Mouse (Mus musculus): ENCODE measurements around the gene Wapl. TPM values are rescaled to one million over a fixed set of nuclear protein-coding genes. Genes with fewer than 3 reads are reported as not detected.

Wapl gene
- 26.9 and 27.2 TPM in 2 replicates for polyA plus RNA-seq (2016; fragmentation: Nextera tagmentation; extraction: Ambion mirVana)

- Histone ChIP-seq H3K27ac (replicated peaks) (peak within 1 kb of the TSS; percentile 97), H3K4me3 (peak within 1 kb of the TSS; percentile 96), H3K27me3 (replicated peaks; ENCODE audit: low read depth, poor library complexity, severe bottlenecking) (no peaks in the 10 kb centered on the region), H3K9me3 (no peaks in the 10 kb centered on the region), H3K4me1 (peaks cover 21% of the 10 kb centered on the region), H3K36me3 (replicated peaks) (peaks cover 17% of the 10 kb centered on the region)
- DNase-seq (ENCODE audit: low spot score): peak; percentile 97
- under 1% methylated on average over 90 of the region's 90 CpGs for WGBS
Observed at GRCm38 (mm10) chr14:34673395-34674228, at the start of gene Wapl. Wapl (plus strand) TSS chr14:34673928.

DNA sequence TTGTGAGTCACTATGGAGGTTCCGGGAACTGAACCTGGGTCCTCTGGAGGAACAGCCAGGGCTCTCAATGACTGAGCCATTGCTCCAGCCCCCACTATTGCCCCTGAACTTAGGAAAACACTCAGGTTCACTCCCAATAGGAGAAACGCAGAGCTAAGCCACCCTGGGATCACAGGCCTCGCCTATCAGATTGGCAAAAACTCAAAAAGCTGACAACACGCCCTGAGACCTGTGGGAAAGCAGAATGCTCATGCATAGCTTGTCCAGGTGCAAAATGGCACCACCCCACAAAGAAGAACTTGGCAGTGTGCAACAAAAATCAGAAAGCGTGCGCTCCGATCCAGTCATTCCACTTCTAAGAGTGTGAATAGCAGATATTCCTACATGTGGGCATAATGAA is 46.9 kb upstream of the Wapl start:
- Histone ChIP-seq H3K27ac (replicated peaks) (no peak overlapping the region), H3K4me1 (no peaks in the 10 kb centered on the region), H3K27me3 (replicated peaks; ENCODE audit: low read depth, poor library complexity, severe bottlenecking) (no peaks in the 10 kb centered on the region), H3K36me3 (replicated peaks) (no peaks in the 10 kb centered on the region), H3K4me3 (no peak overlapping the region), H3K9me3 (no peaks in the 10 kb centered on the region)
- DNase-seq (ENCODE audit: low spot score): no peak
- 87% methylated on average over 7 of the region's 7 CpGs for WGBS

DNA sequence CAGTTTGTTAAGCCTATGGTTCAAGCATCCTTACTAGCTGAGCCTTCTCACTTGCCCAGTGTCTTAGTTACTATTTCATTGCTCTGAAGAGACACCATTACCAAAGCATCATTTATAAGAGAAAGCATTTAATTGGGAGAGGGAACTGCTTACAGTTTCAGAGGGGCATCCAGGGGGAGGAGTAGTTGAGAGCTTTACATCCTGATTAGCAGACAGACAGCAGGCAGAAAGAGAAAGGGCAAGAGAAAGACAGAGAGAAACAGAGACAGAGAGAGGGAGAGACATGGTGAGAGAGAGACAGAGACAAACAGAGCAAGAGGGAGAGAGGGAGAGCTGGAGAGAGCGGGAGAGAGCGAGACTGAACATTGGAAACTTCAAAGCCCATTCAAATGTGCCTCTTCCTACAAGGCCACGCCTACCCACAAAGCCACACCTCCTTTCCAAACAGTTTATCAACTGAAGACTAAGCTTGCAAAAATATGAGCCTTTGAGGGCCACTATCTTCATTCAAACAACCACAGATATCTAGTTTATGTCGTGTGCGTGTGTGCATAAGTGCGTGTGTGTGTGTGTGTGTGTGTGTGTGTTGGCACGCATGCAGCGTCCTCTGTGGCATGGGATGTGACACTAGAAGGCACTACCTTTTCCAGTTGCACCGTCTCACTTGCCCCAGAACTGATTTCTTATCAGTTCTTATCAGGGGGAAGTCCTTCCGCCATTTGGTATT is 40.8 kb upstream of the Wapl start:
- no peak for DNase-seq (ENCODE audit: low spot score)
- no peak overlapping the region for H3K4me3 ChIP-seq
- H3K4me1 ChIP-seq: 0 out of 2 replicates have a peak, but pooled peaks cover 7% of the 10 kb centered on the region
- no peak overlapping the region for H3K27ac ChIP-seq (replicated peaks)
- H3K27me3 ChIP-seq (replicated peaks; ENCODE audit: low read depth, poor library complexity, severe bottlenecking): no peaks in the 10 kb centered on the region
- no peaks in the 10 kb centered on the region for H3K9me3 ChIP-seq
- 74% methylated on average over 10 of the region's 10 CpGs for WGBS
- H3K36me3 ChIP-seq (replicated peaks): no peaks in the 10 kb centered on the region

GRCm38 (mm10) chr14:34635192-34635591 is 38.5 kb upstream of the Wapl start:
- Histone ChIP-seq H3K4me1 (0 out of 2 replicates have a peak, but pooled peaks cover 7% of the 10 kb centered on the region), H3K27ac (replicated peaks) (no peak overlapping the region), H3K36me3 (replicated peaks) (no peaks in the 10 kb centered on the region), H3K27me3 (replicated peaks; ENCODE audit: low read depth, poor library complexity, severe bottlenecking) (no peaks in the 10 kb centered on the region), H3K9me3 (no peaks in the 10 kb centered on the region), H3K4me3 (no peak overlapping the region)
- DNase-seq (ENCODE audit: low spot score): no peak
- WGBS: 38% methylated on average over 7 of the region's 7 CpGs

- H3K4me1 ChIP-seq: 0 out of 2 replicates have a peak, but pooled peaks cover 7% of the 10 kb centered on the region
- no peaks in the 10 kb centered on the region for H3K9me3 ChIP-seq
- 87% methylated on average over 6 of the region's 6 CpGs for WGBS
- H3K36me3 ChIP-seq (replicated peaks): no peaks in the 10 kb centered on the region
- H3K27me3 ChIP-seq (replicated peaks; ENCODE audit: low read depth, poor library complexity, severe bottlenecking): no peaks in the 10 kb centered on the region
- no peak overlapping the region for H3K4me3 ChIP-seq
- DNase-seq (ENCODE audit: low spot score): no peak
- no peak overlapping the region for H3K27ac ChIP-seq (replicated peaks)
Observed at GRCm38 (mm10) chr14:34635721-34636120, 38.0 kb upstream of the Wapl start.

DNA sequence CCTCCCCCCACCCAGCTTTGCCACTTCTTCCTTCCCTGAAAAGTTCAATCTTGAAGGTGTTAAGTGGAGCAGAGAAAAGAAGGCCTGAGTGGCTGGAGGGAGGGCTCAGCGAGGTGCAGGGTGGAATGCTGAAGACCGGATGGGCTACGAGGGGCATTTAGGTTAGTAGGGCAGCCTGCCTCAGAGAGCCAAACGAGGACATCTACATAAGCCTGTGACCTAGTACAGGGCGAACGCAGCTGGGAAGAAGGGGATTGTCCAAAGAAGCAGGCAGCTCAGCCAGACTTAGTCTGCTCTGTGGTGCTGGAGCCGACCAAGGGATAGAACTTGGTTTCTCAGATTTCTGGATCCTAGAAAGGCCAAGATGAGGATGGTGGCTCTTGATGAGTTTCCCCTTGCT is 29.6 kb upstream of the Wapl start:
- Histone ChIP-seq H3K9me3 (no peaks in the 10 kb centered on the region), H3K4me1 (no peaks in the 10 kb centered on the region), H3K4me3 (no peak overlapping the region), H3K27me3 (replicated peaks; ENCODE audit: low read depth, poor library complexity, severe bottlenecking) (no peaks in the 10 kb centered on the region), H3K36me3 (replicated peaks) (no peaks in the 10 kb centered on the region), H3K27ac (replicated peaks) (no peak overlapping the region)
- 82% methylated on average over 7 of the region's 7 CpGs for WGBS
- no peak for DNase-seq (ENCODE audit: low spot score)

DNA sequence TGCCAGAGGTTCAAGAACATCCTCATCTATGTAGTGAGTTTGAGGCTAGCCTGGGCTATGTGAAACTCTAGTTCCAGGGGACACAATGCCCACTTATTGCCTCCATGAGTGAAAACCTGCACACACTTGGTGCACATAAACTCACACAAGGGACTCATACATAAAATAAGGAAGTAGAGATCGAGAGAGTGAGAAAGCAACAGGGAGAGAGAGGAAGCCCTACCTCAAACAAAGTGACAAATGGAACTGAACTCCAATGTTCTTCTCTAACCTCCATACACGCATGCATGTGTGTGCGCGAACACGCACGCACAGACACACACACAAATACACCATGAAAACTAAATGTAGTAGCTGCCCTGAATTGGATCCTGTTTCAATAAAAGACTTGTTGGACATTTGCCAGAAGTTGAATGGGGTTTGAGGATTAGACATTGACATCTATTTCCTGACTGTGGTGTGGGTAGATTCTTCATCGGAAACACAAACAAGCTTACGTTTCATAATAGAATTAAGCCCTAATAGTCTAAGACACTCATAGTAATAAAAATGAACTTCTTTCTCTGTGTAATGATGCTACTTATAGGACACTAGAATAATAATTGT is 25.8 kb upstream of the Wapl start:
- WGBS: 94% methylated on average over 8 of the region's 8 CpGs
- no peak for DNase-seq (ENCODE audit: low spot score)

DNA sequence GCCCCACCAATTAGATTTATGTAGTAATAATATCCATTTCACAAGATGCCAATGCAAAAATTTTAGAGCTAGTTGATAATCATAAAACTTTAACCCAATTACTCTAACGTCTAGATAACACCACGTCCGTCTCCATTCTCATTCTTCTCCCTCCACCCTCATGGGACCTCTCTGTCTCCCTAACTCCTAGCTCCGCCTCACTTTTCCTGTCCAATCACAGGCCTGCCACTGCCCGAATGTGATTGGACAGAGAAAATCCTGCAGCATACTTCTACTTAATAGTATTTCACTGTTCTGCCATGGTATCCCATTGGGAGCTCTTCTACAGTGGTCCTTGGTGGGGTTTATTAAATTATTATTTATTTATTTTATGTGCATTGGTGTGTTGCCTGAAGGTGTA is 16.6 kb upstream of the Wapl start:
- H3K27ac ChIP-seq (replicated peaks): no peak overlapping the region
- H3K4me3 ChIP-seq: no peak overlapping the region
- H3K9me3 ChIP-seq: no peaks in the 10 kb centered on the region
- H3K36me3 ChIP-seq (replicated peaks): no peaks in the 10 kb centered on the region
- 93% methylated on average over 5 of the region's 5 CpGs for WGBS
- H3K27me3 ChIP-seq (replicated peaks; ENCODE audit: low read depth, poor library complexity, severe bottlenecking): peaks cover 36% of the 10 kb centered on the region
- peaks cover 14% of the 10 kb centered on the region for H3K4me1 ChIP-seq
- DNase-seq (ENCODE audit: low spot score): no peak

More for the DNA sequence above, 25.8 kb upstream of the Wapl start:
- H3K4me1 ChIP-seq: no peaks in the 10 kb centered on the region
- no peaks in the 10 kb centered on the region for H3K27me3 ChIP-seq (replicated peaks; ENCODE audit: low read depth, poor library complexity, severe bottlenecking)
- H3K27ac ChIP-seq (replicated peaks): no peak overlapping the region
- no peaks in the 10 kb centered on the region for H3K36me3 ChIP-seq (replicated peaks)
- no peaks in the 10 kb centered on the region for H3K9me3 ChIP-seq
- H3K4me3 ChIP-seq: no peak overlapping the region

- H3K27me3 ChIP-seq (replicated peaks; ENCODE audit: low read depth, poor library complexity, severe bottlenecking): peaks cover 64% of the 10 kb centered on the region
- DNase-seq (ENCODE audit: low spot score): peak; percentile 13
- H3K9me3 ChIP-seq: no peaks in the 10 kb centered on the region
- no peaks in the 10 kb centered on the region for H3K36me3 ChIP-seq (replicated peaks)
- WGBS: 42% methylated on average over 7 of the region's 7 CpGs
- H3K4me1 ChIP-seq: peaks cover 16% of the 10 kb centered on the region
- H3K4me3 ChIP-seq: no peak overlapping the region
- H3K27ac ChIP-seq (replicated peaks): peak overlapping the region; percentile 19; the same call in 1 of the 2 replicates
Observed at GRCm38 (mm10) chr14:34660351-34660787, 13.4 kb upstream of the Wapl start.

DNA sequence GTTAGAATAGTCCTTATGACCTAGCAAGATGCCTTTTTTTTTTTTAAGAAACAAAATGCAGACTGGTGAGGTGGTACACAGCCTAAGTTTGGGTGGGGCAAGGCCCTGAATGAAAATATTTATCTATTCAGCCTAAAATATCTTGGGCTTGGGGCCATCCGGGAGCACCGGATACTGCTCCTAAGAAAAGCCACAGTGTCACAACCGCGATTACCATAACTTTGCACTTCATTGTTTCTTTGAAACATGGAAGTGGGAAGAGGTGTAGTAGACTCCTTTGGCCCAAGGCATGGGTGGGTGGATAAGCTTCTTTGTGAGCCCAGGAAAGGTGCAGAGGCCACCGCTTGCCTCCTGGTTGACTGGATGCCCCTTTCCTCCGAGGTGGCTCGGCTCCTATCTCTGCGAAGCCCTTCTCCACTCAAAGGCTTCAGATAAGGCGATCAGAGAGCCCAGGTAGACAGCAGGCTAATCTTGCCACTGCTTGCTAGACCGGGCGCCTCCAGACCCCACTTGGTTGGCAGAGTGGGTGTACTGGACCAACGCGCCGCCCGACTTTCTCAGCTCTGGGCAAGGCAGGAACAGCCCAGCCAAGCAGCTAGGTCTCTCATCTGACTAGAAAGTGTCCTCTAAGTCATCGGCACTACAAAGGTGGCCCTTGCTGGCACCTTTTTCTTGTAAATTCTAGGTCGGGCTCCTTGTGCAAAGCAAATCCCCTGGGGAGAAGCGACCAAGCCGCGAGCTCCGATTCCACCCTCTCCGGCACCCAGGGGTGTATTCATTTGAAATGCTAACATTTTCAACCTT is 12.7 kb upstream of the Wapl start:
- Histone ChIP-seq H3K9me3 (no peaks in the 10 kb centered on the region), H3K27ac (replicated peaks) (peak overlapping the region; percentile 51; the same call in 1 of the 2 replicates), H3K4me3 (peak overlapping the region; percentile 62), H3K27me3 (replicated peaks; ENCODE audit: low read depth, poor library complexity, severe bottlenecking) (peaks cover 64% of the 10 kb centered on the region), H3K36me3 (replicated peaks) (no peaks in the 10 kb centered on the region), H3K4me1 (peaks cover 16% of the 10 kb centered on the region)
- 8% methylated on average over 22 of the region's 22 CpGs for WGBS
- DNase-seq (ENCODE audit: low spot score): peak; percentile 43

- WGBS: under 1% methylated on average over 39 of the region's 39 CpGs
- H3K4me3 ChIP-seq: peak overlapping the region; percentile 62
- H3K4me1 ChIP-seq: peaks cover 16% of the 10 kb centered on the region
- H3K27ac ChIP-seq (replicated peaks): peak overlapping the region; percentile 54
- H3K27me3 ChIP-seq (replicated peaks; ENCODE audit: low read depth, poor library complexity, severe bottlenecking): peaks cover 64% of the 10 kb centered on the region
- H3K36me3 ChIP-seq (replicated peaks): no peaks in the 10 kb centered on the region
- no peaks in the 10 kb centered on the region for H3K9me3 ChIP-seq
- peak; percentile 68 for DNase-seq (ENCODE audit: low spot score)
Observed at GRCm38 (mm10) chr14:34661621-34662477, 11.9 kb upstream of the Wapl start.
